Mouse (Mus musculus): ENCODE measurements around the gene Ten1. TPM values are rescaled to one million over a fixed set of nuclear protein-coding genes. Genes with fewer than 3 reads are reported as not detected.

The Ten1 gene
- 10 to 100 TPM; 41.5 to 44.0 TPM for total RNA-seq (2021)
- long read RNA-seq, experiment 1, transcript Ten1-201 (4 exons, 902 nt), result major isoform, 18 of 23 reads
- long read RNA-seq, experiment 1, partial matches to known transcripts, result 0 of 23 reads
- long read RNA-seq, experiment 1, other reads (novel, unspliced or antisense), result 2 of 23 reads
- long read RNA-seq, experiment 2, transcript Ten1-201 (4 exons, 902 nt), result major isoform, 15 of 19 reads
- long read RNA-seq, experiment 2, partial matches to known transcripts, result 1 of 19 reads
- long read RNA-seq, experiment 2, other reads (novel, unspliced or antisense), result 2 of 19 reads

GRCm38 (mm10) chr11:116198639-116199531 is at the start of gene Ten1, which contains the start of gene Acox1:
Gene Ten1 (plus strand): TSS chr11:116198855.
Gene Acox1 (minus strand): TSS chr11:116199045.
- DNase-seq (ENCODE audit: low spot score in 2 of 2), result peak; percentile 94
- intact Hi-C loops (cut with DNase I), result no loop called here

GRCm38 (mm10) chr11:116149341-116149740 is 49.3 kb upstream of the Ten1 start:
- intact Hi-C loops (cut with DNase I), result no loop called here
- DNase-seq (ENCODE audit: low spot score in 2 of 2), result no peak

GRCm38 (mm10) chr11:116150960-116151359 is 47.7 kb upstream of the Ten1 start:
- DNase-seq (ENCODE audit: low spot score in 2 of 2), result no peak
- intact Hi-C loops (cut with DNase I), result no loop called here

- intact Hi-C loops (cut with DNase I), result no loop called here
These were observed 37.3 kb upstream of the Ten1 start for GRCm38 (mm10) chr11:116161312-116161711.

GRCm38 (mm10) chr11:116162146-116162545 is 36.5 kb upstream of the Ten1 start:
- intact Hi-C loops (cut with DNase I), result no loop called here
- peak; percentile 65 to 87 for DNase-seq (ENCODE audit: low spot score in 2 of 2)

More at GRCm38 (mm10) chr11:116161312-116161711, 37.3 kb upstream of the Ten1 start:
- no peak for DNase-seq (ENCODE audit: low spot score in 2 of 2)

GRCm38 (mm10) chr11:116163002-116163401 is 35.7 kb upstream of the Ten1 start:
- intact Hi-C loops (cut with DNase I), result no loop called here
- no peak for DNase-seq (ENCODE audit: low spot score in 2 of 2)

GRCm38 (mm10) chr11:116167232-116167631 is 31.4 kb upstream of the Ten1 start:
- intact Hi-C loops (cut with DNase I), result no loop called here
- peak in 1 of 2 experiments; percentile 37 for DNase-seq (ENCODE audit: low spot score in 2 of 2)

GRCm38 (mm10) chr11:116167884-116168439 is 30.7 kb upstream of the Ten1 start, which contains the start of gene Fbf1:
Gene Fbf1 (minus strand): TSS chr11:116168166.
- DNase-seq (ENCODE audit: low spot score in 2 of 2), result peak; percentile 95 to 96
- intact Hi-C loops (cut with DNase I), result no loop called here

- intact Hi-C loops (cut with DNase I), result no loop called here
- no peak for DNase-seq (ENCODE audit: low spot score in 2 of 2)
These were observed 29.4 kb upstream of the Ten1 start for GRCm38 (mm10) chr11:116169214-116169613.

- intact Hi-C loops (cut with DNase I), result no loop called here
- no peak for DNase-seq (ENCODE audit: low spot score in 2 of 2)
These were observed 28.5 kb upstream of the Ten1 start for GRCm38 (mm10) chr11:116170003-116170800.

GRCm38 (mm10) chr11:116171959-116172358 is 26.7 kb upstream of the Ten1 start:
- intact Hi-C loops (cut with DNase I), result no loop called here
- no peak for DNase-seq (ENCODE audit: low spot score in 2 of 2)

- DNase-seq (ENCODE audit: low spot score in 2 of 2), result no peak
- intact Hi-C loops (cut with DNase I), result no loop called here
These were observed 23.7 kb upstream of the Ten1 start for GRCm38 (mm10) chr11:116174775-116175448.

- intact Hi-C loops (cut with DNase I), result no loop called here
These were observed 22.6 kb upstream of the Ten1 start for GRCm38 (mm10) chr11:116176010-116176409.

GRCm38 (mm10) chr11:116178411-116179121 is 20.1 kb upstream of the Ten1 start:
- intact Hi-C loops (cut with DNase I), result no loop called here
- DNase-seq (ENCODE audit: low spot score in 2 of 2), result no peak

More at GRCm38 (mm10) chr11:116176010-116176409, 22.6 kb upstream of the Ten1 start:
- DNase-seq (ENCODE audit: low spot score in 2 of 2), result no peak

GRCm38 (mm10) chr11:116185836-116186235 is 12.8 kb upstream of the Ten1 start:
- intact Hi-C loops (cut with DNase I), result no loop called here

GRCm38 (mm10) chr11:116186360-116186759 is 12.3 kb upstream of the Ten1 start:
- intact Hi-C loops (cut with DNase I), result no loop called here
- no peak for DNase-seq (ENCODE audit: low spot score in 2 of 2)

More at GRCm38 (mm10) chr11:116185836-116186235, 12.8 kb upstream of the Ten1 start:
- DNase-seq (ENCODE audit: low spot score in 2 of 2), result no peak

- intact Hi-C loops (cut with DNase I), result no loop called here
- DNase-seq (ENCODE audit: low spot score in 2 of 2), result no peak
These were observed 11.3 kb upstream of the Ten1 start for GRCm38 (mm10) chr11:116187226-116187930.

All from left cerebral cortex, postnatal 14 days (tissue).